Mouse (Mus musculus) liver, adult 2 months (tissue): ENCODE results near the gene Eepd1.

ENCODE experiments used
- CTCF ChIP-seq: fragments of 200-500 bp; IDR thresholded peaks from 2 replicates; pipeline ENCODE4 v1.5.1; 2011; ENCODE audit warnings: low read depth, low read length, control low read depth
- POLR2A ChIP-seq: fragments of 200-500 bp; IDR thresholded peaks from 2 replicates; pipeline ENCODE4 v1.6.1; 2011; ENCODE audit warnings: low read length, control low read depth; ENCODE audit not compliant: insufficient read depth; ENCODE audit errors: extremely low read depth

DNA sequence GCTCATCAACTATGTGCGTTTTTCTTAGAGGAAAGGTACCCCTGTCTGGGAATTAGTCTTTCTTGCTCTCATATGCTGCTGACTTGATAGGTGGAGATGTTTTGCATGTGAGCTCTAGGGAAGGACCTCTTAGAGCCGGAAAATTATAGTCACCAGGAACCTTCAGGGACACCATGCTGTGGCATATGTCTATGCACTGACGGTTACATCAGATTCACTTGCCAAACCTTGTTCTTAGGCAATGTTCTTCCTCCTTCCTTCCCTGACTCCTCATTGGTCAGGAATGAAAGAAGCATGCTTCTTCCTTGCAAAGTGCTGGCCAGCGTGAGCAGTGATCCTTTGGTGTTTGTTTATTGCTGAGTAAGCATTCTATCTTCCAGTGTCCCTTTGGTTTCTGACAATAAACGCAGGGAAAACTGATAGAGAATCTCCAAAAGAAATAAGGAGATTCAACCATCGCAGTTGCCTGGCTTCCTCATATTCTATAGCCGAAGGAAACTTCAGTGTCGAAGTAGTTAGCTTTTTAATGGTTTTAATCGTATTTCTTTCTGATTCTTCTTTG is 5.0 kb downstream of the Eepd1 start:
- TF ChIP-seq CTCF (no peak), POLR2A (no peak)
